Mouse (Mus musculus) heart, adult 2 months (tissue): ENCODE measurements at regions not wholly inside any gene's neighbourhood (a gene's known extent, or its start where the extent isn't known, plus 50 kb on each side); places are given as distances from the start of the nearest gene placed in this dataset.

Source experiments
- CTCF ChIP-seq: fragments of 200-600 bp; IDR thresholded peaks from 2 replicates; pipeline ENCODE4 v1.8.1; 2022; ENCODE audit warnings: antibody characterized with exemption, mild to moderate bottlenecking, moderate library complexity
- EP300 ChIP-seq: fragments of 200-500 bp; IDR thresholded peaks from 2 replicates; pipeline ENCODE4 v1.6.1; 2011; ENCODE audit warnings: low read depth, low read length, control low read depth; ENCODE audit not compliant: insufficient read depth
- POLR2A ChIP-seq: fragments of 200-500 bp; IDR thresholded peaks from 2 replicates; pipeline ENCODE4 v1.6.1; 2011; ENCODE audit warnings: mild to moderate bottlenecking, low read depth, low read length, control low read depth; ENCODE audit not compliant: insufficient read depth

GRCm38 (mm10) chr15:96754079-96754478 is 54.5 kb upstream of the Slc38a2 start:
- TF ChIP-seq CTCF (no peak), POLR2A (no peak), EP300 (no peak)
